Mouse (Mus musculus) G1E (cell line): ENCODE measurements at regions not wholly inside any gene's neighbourhood (a gene's known extent, or its start where the extent isn't known, plus 50 kb on each side); places are given as distances from the start of the nearest gene placed in this dataset.
A peak's percentile ranks its signal among the peaks of the same experiment; 100 is the strongest.

ENCODE experiments used
- ATAC-seq: 2 replicates; pipeline ENCODE4 v1.8.0; 2016; ENCODE audit warnings: mild to moderate bottlenecking; ENCODE audit not compliant: insufficient number of reproducible peaks, poor library complexity, low FRiP score, severe bottlenecking; ENCODE audit errors: extremely low read depth
- DNase-seq: peaks from one replicate; pipeline ENCODE4 v3.0.0; 2012; ENCODE audit warnings: low spot score
- H3K27me3 ChIP-seq: 2 replicates; pipeline ENCODE4 v1.6.1; 2012; ENCODE audit warnings: mild to moderate bottlenecking, low read length, inconsistent platforms; ENCODE audit not compliant: insufficient read depth
- H3K36me3 ChIP-seq: replicated peaks from 2 replicates; pipeline ENCODE3; 2012; ENCODE audit warnings: mild to moderate bottlenecking, inconsistent platforms
- H3K4me1 ChIP-seq: 2 replicates; pipeline ENCODE4 v1.6.1; 2012; ENCODE audit warnings: low read depth, low read length, inconsistent platforms, mixed read lengths; ENCODE audit not compliant: insufficient read depth
- H3K4me3 ChIP-seq: 2 replicates; pipeline ENCODE4 v1.5.1; 2012; ENCODE audit warnings: low read depth, mild to moderate bottlenecking, inconsistent platforms, low read length, moderate library complexity, mixed read lengths
- H3K9me3 ChIP-seq: replicated peaks from 2 replicates; pipeline ENCODE4 v1.6.1; 2012; ENCODE audit warnings: inconsistent platforms
- CTCF ChIP-seq: IDR thresholded peaks from 2 replicates; pipeline ENCODE4 v1.5.1; 2012; ENCODE audit warnings: low read depth, low read length, inconsistent platforms, mixed read lengths
- GATA1 ChIP-seq: IDR thresholded peaks from 2 replicates; pipeline ENCODE4 v1.6.1; 2012; ENCODE audit warnings: borderline replicate concordance, low read length, inconsistent platforms, mixed read lengths
- GATA2 ChIP-seq: IDR thresholded peaks from 2 replicates; pipeline ENCODE4 v1.6.1; 2012; ENCODE audit warnings: low read depth, low read length, inconsistent platforms, borderline replicate concordance
- POLR2AphosphoS5 ChIP-seq: IDR thresholded peaks from 2 replicates; pipeline ENCODE4 v1.6.1; 2012; ENCODE audit warnings: low read depth, low read length, inconsistent platforms; ENCODE audit not compliant: insufficient replicate concordance
- TAL1 ChIP-seq: conservative IDR thresholded peaks from 2 replicates; pipeline ENCODE4 v1.6.1; 2012; ENCODE audit warnings: low read depth, low read length, inconsistent platforms, mixed read lengths

GRCm38 (mm10) chr7:75370595-75371519 lies 61.8 kb upstream of the Sv2b start:
- H3K4me1 ChIP-seq, result no peaks in the 10 kb centered on the region
- ATAC-seq (no peak), DNase-seq (no peak)
- H3K9me3 ChIP-seq, result no peaks in the 10 kb centered on the region
- no peak overlapping the region for H3K4me3 ChIP-seq
- TF ChIP-seq POLR2AphosphoS5 (no peak), TAL1 (no peak), GATA2 (no peak), GATA1 (no peak), CTCF (no peak)
- no peaks in the 10 kb centered on the region for H3K27me3 ChIP-seq
- H3K36me3 ChIP-seq, result no peaks in the 10 kb centered on the region

DNA sequence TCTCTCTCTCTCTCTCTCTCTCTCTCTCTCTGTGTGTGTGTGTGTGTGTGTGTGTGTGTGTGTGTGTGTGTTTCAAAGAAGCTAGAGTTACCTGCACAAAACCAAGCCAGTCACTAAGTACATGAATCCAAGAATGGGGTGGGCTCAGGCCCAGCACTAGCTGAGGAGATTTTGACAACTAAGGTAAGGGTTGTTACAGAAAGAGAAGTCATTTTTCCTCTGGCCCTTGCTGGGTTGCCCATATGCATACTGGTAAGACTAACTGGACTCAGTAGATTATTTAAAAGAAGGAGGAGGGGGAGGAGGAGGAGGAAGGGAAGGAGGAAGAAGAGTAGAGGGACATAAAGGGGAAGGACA lies 62.4 kb upstream of the Sv2b start:
- H3K4me3 ChIP-seq, result no peak overlapping the region
- ATAC-seq, result no peak

DNA sequence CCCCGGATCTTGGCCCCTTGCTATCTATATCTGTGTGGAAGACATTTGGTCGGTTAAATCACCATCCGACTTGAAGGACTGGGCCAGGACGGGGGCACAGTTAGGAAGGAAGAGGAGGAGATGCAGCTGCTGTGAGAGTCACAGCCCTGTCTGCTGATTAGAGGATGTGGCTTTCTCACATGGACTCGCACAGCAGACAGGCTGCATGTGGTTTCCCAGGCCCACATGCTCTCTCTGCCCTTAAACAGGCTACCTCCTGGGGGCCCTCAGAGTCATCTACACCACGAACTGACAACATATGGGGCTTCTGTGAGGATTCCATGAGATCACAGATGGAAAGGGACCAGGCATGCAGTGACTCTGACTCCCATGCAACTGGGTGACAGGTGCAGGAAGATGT lies 62.9 kb upstream of the Sv2b start:
- no peak for DNase-seq

More for the DNA sequence above, 62.4 kb upstream of the Sv2b start:
- Histone ChIP-seq H3K27me3 (no peaks in the 10 kb centered on the region), H3K9me3 (no peaks in the 10 kb centered on the region), H3K36me3 (no peaks in the 10 kb centered on the region), H3K4me1 (no peaks in the 10 kb centered on the region)
- TF ChIP-seq TAL1, result no peak
- DNase-seq, result no peak

GRCm38 (mm10) chr7:75372892-75373444 lies 63.9 kb upstream of the Sv2b start:
- no peaks in the 10 kb centered on the region for H3K9me3 ChIP-seq
- no peaks in the 10 kb centered on the region for H3K36me3 ChIP-seq
- no peaks in the 10 kb centered on the region for H3K27me3 ChIP-seq
- no peak overlapping the region for H3K4me3 ChIP-seq
- DNase-seq (no peak), ATAC-seq (no peak)
- no peak for TF ChIP-seq POLR2AphosphoS5
- TF ChIP-seq GATA1, result no peak
- no peak for TF ChIP-seq GATA2
- TF ChIP-seq CTCF, result no peak
- no peak for TF ChIP-seq TAL1
- no peaks in the 10 kb centered on the region for H3K4me1 ChIP-seq

More for the DNA sequence above, 62.9 kb upstream of the Sv2b start:
- H3K9me3 ChIP-seq, result no peaks in the 10 kb centered on the region
- H3K36me3 ChIP-seq, result no peaks in the 10 kb centered on the region
- H3K27me3 ChIP-seq, result no peaks in the 10 kb centered on the region
- no peak overlapping the region for H3K4me3 ChIP-seq
- peak; percentile 22 for ATAC-seq
- no peak for TF ChIP-seq GATA2
- no peak for TF ChIP-seq CTCF
- TF ChIP-seq GATA1, result no peak
- TF ChIP-seq POLR2AphosphoS5, result no peak
- no peak for TF ChIP-seq TAL1
- no peaks in the 10 kb centered on the region for H3K4me1 ChIP-seq

DNA sequence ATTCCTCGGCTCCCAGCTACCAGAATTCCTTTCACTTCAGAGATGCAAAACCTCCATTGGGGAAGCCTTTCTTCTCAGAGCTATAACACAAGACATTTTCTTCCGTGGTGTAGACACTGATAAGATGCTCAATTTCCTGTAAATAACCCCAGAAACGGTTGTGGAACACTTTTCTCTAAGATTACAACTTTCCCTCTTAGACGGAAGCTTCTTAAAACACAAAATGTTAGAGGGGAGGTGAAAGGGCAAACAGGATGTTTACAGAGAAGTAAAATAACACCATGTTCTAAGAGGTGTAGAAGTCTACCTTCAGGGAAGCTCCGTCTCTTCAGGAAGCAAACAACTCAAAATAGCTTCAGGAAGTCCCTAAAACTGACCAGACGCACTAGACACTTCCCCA lies 65.4 kb upstream of the Sv2b start:
- no peak for ATAC-seq
- no peak for DNase-seq
- H3K27me3 ChIP-seq, result no peaks in the 10 kb centered on the region
- no peaks in the 10 kb centered on the region for H3K9me3 ChIP-seq
- TF ChIP-seq POLR2AphosphoS5 (no peak), TAL1 (no peak), GATA1 (no peak), GATA2 (no peak), CTCF (no peak)
- no peak overlapping the region for H3K4me3 ChIP-seq
- H3K36me3 ChIP-seq, result no peaks in the 10 kb centered on the region
- no peaks in the 10 kb centered on the region for H3K4me1 ChIP-seq

DNA sequence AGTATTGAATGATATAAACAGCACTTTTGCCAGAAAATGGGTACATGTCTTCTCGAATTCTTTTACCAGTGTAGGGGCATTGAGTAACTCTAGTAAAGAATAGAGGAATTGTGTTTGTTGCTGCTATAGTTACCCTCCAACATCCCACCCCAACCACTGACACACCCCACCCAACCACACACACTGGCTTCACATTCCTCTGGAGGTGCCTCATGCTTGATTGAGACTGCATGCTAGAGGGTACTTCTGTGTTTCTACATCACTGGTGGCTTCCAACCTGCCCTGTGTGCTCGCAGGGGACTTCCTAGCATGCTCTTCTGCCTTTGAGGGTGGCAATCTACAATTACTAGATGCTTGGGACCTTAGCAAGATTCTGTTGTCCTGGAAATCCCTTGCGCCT lies 70.5 kb upstream of the Sv2b start:
- H3K9me3 ChIP-seq, result no peaks in the 10 kb centered on the region
- H3K27me3 ChIP-seq, result no peaks in the 10 kb centered on the region
- TF ChIP-seq POLR2AphosphoS5, result no peak
- TF ChIP-seq GATA2, result no peak
- TF ChIP-seq GATA1, result no peak
- no peak for TF ChIP-seq CTCF
- no peak for TF ChIP-seq TAL1
- H3K36me3 ChIP-seq, result no peaks in the 10 kb centered on the region
- no peak overlapping the region for H3K4me3 ChIP-seq
- DNase-seq (no peak), ATAC-seq (no peak)
- no peaks in the 10 kb centered on the region for H3K4me1 ChIP-seq
